Mouse (Mus musculus): Measurements from ENCODE around the gene Map3k6. TPM values are rescaled to one million over a fixed set of nuclear protein-coding genes. Genes with fewer than 3 reads are reported as not detected.

Gene Map3k6
- polyA plus RNA-seq, 1 experiment from 2014 or later = 1.9 TPM

DNA sequence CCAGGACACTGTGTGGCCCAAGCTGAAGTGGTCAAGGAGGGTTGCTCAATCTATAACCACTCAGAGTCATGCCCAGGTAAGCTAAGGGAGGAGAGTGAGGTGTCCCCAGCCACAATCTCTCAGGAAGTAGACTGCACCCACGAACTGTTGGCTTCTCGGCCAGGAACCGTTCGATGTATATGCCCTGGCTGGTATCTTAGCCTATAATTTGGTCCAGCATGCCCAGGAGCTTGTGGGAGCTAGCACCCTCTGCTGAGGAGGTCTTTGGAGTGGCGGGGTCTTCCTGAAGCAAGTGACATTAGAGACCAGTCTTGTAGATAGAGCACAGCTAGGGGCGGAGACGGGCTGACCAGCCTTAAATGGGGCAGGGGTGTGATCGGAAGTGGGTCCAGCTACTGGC, 18.9 kb upstream of the Map3k6 start:
- no peak for DNase-seq
- ATAC-seq (ENCODE audit: low FRiP score, low TSS enrichment) = no peak
- no peak overlapping the region for H3K9ac ChIP-seq (replicated peaks; ENCODE audit: low read length)
- no peak overlapping the region for H3K4me2 ChIP-seq (ENCODE audit: low read length)
- no peak overlapping the region for H3K27ac ChIP-seq (replicated peaks; ENCODE audit: low read depth, low read length)
- peaks cover 4% of the 10 kb centered on the region; the same call in 1 of the 2 replicates for H3K4me1 ChIP-seq (ENCODE audit: control insufficient read depth, insufficient read depth, low read length)
- 86% methylated on average over 8 of the region's 8 CpGs for WGBS
- no peak overlapping the region for H3K4me3 ChIP-seq (replicated peaks; ENCODE audit: low read depth, low read length)
- no peaks in the 10 kb centered on the region for H3K36me3 ChIP-seq (ENCODE audit: control insufficient read depth, insufficient read depth, low read length)
- H3K9me3 ChIP-seq (ENCODE audit: control insufficient read depth, low read length) = no peaks in the 10 kb centered on the region
- H3K27me3 ChIP-seq (ENCODE audit: control insufficient read depth, insufficient read depth, low read length) = peaks cover 8% of the 10 kb centered on the region; the same call in 1 of the 2 replicates

DNA sequence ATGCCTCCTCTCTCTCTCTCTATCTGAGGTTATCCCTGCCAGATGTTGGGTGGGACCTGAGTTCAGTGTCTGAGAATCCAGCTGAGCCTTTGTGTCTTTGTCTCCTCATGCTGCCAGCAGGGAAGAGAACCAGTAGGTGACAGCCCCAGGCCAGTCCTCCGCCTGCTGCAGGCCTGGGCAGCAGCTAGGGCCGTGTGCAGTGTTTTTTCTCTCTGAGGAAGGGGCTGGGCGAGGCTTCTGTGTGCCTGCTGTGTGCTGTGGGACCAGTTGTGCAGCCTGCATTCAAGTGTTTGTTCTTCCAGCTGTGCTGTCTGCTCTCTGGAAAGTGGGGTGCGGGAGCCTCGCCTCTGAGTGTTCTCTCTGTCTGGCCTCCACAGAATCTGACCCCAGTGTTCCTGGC, 16.7 kb upstream of the Map3k6 start:
- peaks cover 8% of the 10 kb centered on the region; the same call in 1 of the 2 replicates for H3K27me3 ChIP-seq (ENCODE audit: control insufficient read depth, insufficient read depth, low read length)
- ATAC-seq (ENCODE audit: low FRiP score, low TSS enrichment) (no peak), DNase-seq (no peak)
- H3K4me2 ChIP-seq (ENCODE audit: low read length) = no peak overlapping the region
- whole genome bisulfite sequencing = 50% methylated on average over 5 of the region's 5 CpGs
- no peak overlapping the region for H3K27ac ChIP-seq (replicated peaks; ENCODE audit: low read depth, low read length)
- H3K36me3 ChIP-seq (ENCODE audit: control insufficient read depth, insufficient read depth, low read length) = no peaks in the 10 kb centered on the region
- H3K9ac ChIP-seq (replicated peaks; ENCODE audit: low read length) = no peak overlapping the region; the same call in 1 of the 2 replicates
- H3K9me3 ChIP-seq (ENCODE audit: control insufficient read depth, low read length) = no peaks in the 10 kb centered on the region
- no peak overlapping the region for H3K4me3 ChIP-seq (replicated peaks; ENCODE audit: low read depth, low read length)
- H3K4me1 ChIP-seq (ENCODE audit: control insufficient read depth, insufficient read depth, low read length) = peaks cover 4% of the 10 kb centered on the region; the same call in 1 of the 2 replicates

DNA sequence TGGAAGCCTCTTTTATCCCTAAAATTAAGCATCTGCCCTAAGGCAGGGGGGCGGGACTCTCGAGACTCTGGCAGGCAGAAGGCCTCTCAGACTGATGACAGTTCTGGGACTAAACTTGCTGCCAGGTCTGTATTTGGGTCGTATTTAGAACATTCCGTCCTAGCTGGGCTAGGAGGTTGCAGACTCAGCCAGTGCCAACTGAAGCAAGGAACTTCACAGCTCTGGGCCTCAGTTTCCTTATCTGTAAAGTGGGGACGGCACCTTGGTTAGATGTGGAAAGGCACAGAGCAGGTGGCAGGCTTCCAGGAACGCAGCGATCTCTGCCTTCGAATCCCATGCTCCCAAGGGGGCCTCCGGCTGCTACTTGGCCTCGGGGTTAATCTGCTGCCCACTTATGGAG, 14.5 kb upstream of the Map3k6 start:
- Histone ChIP-seq H3K9me3 (ENCODE audit: control insufficient read depth, low read length) (no peaks in the 10 kb centered on the region), H3K4me2 (ENCODE audit: low read length) (no peak overlapping the region), H3K4me1 (ENCODE audit: control insufficient read depth, insufficient read depth, low read length) (no peaks in the 10 kb centered on the region), H3K27ac (replicated peaks; ENCODE audit: low read depth, low read length) (no peak overlapping the region), H3K9ac (replicated peaks; ENCODE audit: low read length) (no peak overlapping the region), H3K4me3 (replicated peaks; ENCODE audit: low read depth, low read length) (no peak overlapping the region), H3K27me3 (ENCODE audit: control insufficient read depth, insufficient read depth, low read length) (0 out of 2 replicates have a peak, but pooled peaks cover 5% of the 10 kb centered on the region), H3K36me3 (ENCODE audit: control insufficient read depth, insufficient read depth, low read length) (no peaks in the 10 kb centered on the region)
- no peak for DNase-seq
- ATAC-seq (ENCODE audit: low FRiP score, low TSS enrichment) = no peak
- 65% methylated on average over 10 of the region's 10 CpGs for WGBS

DNA sequence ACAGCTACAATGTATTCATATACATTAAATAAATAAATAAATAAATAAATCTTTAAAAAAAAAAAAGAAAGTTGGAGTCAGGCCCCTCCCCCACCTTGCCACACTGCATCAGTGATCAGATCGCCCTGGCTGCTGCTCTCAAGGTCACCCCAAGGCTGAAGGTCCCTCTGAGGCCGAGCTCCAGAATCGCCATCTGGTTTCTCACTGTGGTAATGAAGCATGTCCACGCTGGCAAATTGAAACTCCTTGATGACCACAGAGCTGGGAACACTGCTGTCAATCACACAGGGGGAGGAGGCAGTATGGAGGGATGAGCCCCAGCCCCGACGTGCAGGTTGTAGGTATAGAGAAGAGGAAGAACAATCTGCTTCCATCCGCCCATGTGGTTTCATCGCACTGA, 13.0 kb upstream of the Map3k6 start:
- no peak overlapping the region for H3K9ac ChIP-seq (replicated peaks; ENCODE audit: low read length)
- H3K4me2 ChIP-seq (ENCODE audit: low read length) = no peak overlapping the region
- H3K4me3 ChIP-seq (replicated peaks; ENCODE audit: low read depth, low read length) = no peak overlapping the region
- 47% methylated on average over 8 of the region's 8 CpGs for WGBS
- no peak for DNase-seq
- H3K9me3 ChIP-seq (ENCODE audit: control insufficient read depth, low read length) = no peaks in the 10 kb centered on the region
- H3K27ac ChIP-seq (replicated peaks; ENCODE audit: low read depth, low read length) = no peak overlapping the region
- H3K36me3 ChIP-seq (ENCODE audit: control insufficient read depth, insufficient read depth, low read length) = no peaks in the 10 kb centered on the region
- no peak for ATAC-seq (ENCODE audit: low FRiP score, low TSS enrichment)
- H3K4me1 ChIP-seq (ENCODE audit: control insufficient read depth, insufficient read depth, low read length) = no peaks in the 10 kb centered on the region
- no peaks in the 10 kb centered on the region for H3K27me3 ChIP-seq (ENCODE audit: control insufficient read depth, insufficient read depth, low read length)

DNA sequence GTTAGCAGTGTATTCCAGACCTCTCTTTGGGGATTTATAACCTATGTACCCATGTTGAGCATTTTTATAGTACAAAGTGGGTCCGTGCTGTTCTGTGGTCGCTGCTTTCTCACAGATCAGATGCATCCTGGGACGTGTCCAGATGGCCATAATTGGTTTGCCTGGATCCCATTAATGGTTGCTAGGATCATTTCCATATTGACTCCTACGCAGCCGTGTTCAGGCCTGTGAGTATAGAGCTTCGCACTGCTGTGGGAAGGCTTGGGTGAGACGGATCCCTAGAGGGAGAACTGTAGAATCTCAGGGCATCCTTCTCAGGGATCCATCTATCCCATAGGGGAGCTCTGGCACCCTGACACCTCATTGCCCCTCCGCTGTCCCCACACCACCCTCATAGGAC, 11.0 kb upstream of the Map3k6 start:
- Histone ChIP-seq H3K9ac (replicated peaks; ENCODE audit: low read length) (no peak overlapping the region), H3K4me3 (replicated peaks; ENCODE audit: low read depth, low read length) (no peak overlapping the region), H3K27ac (replicated peaks; ENCODE audit: low read depth, low read length) (no peak overlapping the region), H3K27me3 (ENCODE audit: control insufficient read depth, insufficient read depth, low read length) (no peaks in the 10 kb centered on the region), H3K36me3 (ENCODE audit: control insufficient read depth, insufficient read depth, low read length) (no peaks in the 10 kb centered on the region), H3K4me1 (ENCODE audit: control insufficient read depth, insufficient read depth, low read length) (no peaks in the 10 kb centered on the region), H3K4me2 (ENCODE audit: low read length) (no peak overlapping the region), H3K9me3 (ENCODE audit: control insufficient read depth, low read length) (no peaks in the 10 kb centered on the region)
- ATAC-seq (ENCODE audit: low FRiP score, low TSS enrichment) (no peak), DNase-seq (no peak)
- 58% methylated on average over 8 of the region's 8 CpGs for WGBS

DNA sequence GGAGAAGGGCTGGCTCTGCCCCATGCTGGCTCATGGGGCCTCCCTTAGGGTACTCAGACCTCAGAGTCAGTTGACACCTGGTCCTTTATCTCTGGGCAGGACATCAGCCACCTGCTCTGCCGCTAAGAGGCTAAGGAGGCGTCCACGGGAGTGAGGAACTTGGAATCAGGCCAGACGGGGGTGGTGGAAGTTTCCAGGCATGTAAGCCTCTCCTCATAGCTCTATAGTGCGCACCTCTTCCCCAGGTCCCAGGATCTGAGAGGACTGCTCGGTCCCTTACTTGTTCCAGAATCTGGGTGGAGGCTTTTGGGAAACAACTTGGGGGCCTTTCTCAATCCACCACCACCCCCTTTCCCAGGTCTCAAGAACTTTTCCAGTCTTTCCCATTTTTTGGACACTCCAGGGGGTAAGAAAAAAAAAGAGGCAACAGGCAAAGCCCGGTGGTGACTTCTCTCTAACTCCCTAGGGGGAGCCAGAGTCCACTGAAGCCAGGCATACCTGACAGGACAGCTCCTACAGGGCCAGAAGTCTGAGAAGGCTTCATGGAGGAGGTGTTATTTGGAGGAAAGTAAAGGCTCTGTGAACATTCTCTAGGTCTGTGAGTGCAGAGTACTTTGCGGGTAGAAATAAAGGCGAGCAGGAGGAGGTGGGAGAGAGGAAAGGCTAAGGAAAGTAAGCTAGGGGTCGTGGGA, 7.2 kb upstream of the Map3k6 start:
- H3K9me3 ChIP-seq (ENCODE audit: control insufficient read depth, low read length) = no peaks in the 10 kb centered on the region
- no peaks in the 10 kb centered on the region for H3K27me3 ChIP-seq (ENCODE audit: control insufficient read depth, insufficient read depth, low read length)
- no peak overlapping the region for H3K4me3 ChIP-seq (replicated peaks; ENCODE audit: low read depth, low read length)
- ATAC-seq (ENCODE audit: low FRiP score, low TSS enrichment) (no peak), DNase-seq (peak; percentile 27)
- H3K4me2 ChIP-seq (ENCODE audit: low read length) = no peak overlapping the region
- H3K27ac ChIP-seq (replicated peaks; ENCODE audit: low read depth, low read length) = no peak overlapping the region
- no peaks in the 10 kb centered on the region for H3K36me3 ChIP-seq (ENCODE audit: control insufficient read depth, insufficient read depth, low read length)
- no peak overlapping the region for H3K9ac ChIP-seq (replicated peaks; ENCODE audit: low read length)
- WGBS = 42% methylated on average over 10 of the region's 10 CpGs
- no peaks in the 10 kb centered on the region for H3K4me1 ChIP-seq (ENCODE audit: control insufficient read depth, insufficient read depth, low read length)

DNA sequence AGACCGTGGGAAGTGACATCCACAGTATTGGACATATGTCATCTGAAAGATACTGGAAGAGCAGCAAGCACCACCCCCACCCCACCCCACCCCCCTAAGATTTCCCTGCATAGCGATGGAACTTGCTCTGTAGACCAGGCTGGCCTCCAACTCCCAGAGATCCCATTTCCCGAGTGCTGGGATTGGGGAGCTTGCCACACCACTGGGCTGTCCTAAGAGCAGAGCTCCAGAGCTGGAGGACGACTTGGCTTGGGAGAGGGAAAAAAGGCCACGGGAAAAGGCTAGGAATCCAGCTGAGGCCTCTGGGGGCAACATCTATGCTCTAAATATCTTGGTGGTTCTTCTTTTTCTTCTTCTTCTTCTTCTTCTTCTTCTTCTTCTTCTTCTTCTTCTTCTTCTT, 5.8 kb upstream of the Map3k6 start:
- Histone ChIP-seq H3K4me3 (replicated peaks; ENCODE audit: low read depth, low read length) (no peak overlapping the region), H3K9me3 (ENCODE audit: control insufficient read depth, low read length) (no peaks in the 10 kb centered on the region), H3K4me1 (ENCODE audit: control insufficient read depth, insufficient read depth, low read length) (no peaks in the 10 kb centered on the region), H3K4me2 (ENCODE audit: low read length) (no peak overlapping the region), H3K9ac (replicated peaks; ENCODE audit: low read length) (no peak overlapping the region), H3K27me3 (ENCODE audit: control insufficient read depth, insufficient read depth, low read length) (peaks cover 1% of the 10 kb centered on the region; the same call in 1 of the 2 replicates), H3K27ac (replicated peaks; ENCODE audit: low read depth, low read length) (no peak overlapping the region), H3K36me3 (ENCODE audit: control insufficient read depth, insufficient read depth, low read length) (no peaks in the 10 kb centered on the region)
- ATAC-seq (ENCODE audit: low FRiP score, low TSS enrichment) (no peak), DNase-seq (no peak)
- 73% methylated on average over 5 of the region's 5 CpGs for WGBS

DNA sequence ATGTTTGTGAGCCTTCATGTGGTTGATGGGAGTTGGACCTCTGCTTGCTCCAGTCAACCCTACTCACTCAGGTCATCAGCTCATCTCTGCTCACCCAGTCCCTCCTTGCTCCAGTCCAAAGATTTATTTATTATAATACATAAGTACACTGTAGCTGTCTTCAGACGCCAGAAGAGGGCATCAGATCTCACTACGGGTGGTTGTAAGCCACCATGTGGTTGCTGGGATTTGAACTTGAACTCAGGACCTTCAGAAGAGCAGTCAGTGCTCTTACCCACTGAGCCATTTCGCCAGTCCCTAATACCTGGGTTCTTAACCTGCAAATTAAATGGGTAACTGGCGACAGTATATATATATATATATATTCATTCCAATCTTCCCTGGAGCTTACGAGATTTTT, 5.2 kb upstream of the Map3k6 start:
- WGBS = 76% methylated on average over 5 of the region's 5 CpGs
- H3K4me1 ChIP-seq (ENCODE audit: control insufficient read depth, insufficient read depth, low read length) = no peaks in the 10 kb centered on the region
- H3K9me3 ChIP-seq (ENCODE audit: control insufficient read depth, low read length) = no peaks in the 10 kb centered on the region
- no peaks in the 10 kb centered on the region for H3K36me3 ChIP-seq (ENCODE audit: control insufficient read depth, insufficient read depth, low read length)
- H3K27me3 ChIP-seq (ENCODE audit: control insufficient read depth, insufficient read depth, low read length) = peaks cover 7% of the 10 kb centered on the region
- ATAC-seq (ENCODE audit: low FRiP score, low TSS enrichment) (no peak), DNase-seq (no peak)
- H3K27ac ChIP-seq (replicated peaks; ENCODE audit: low read depth, low read length) = no peak overlapping the region
- H3K4me2 ChIP-seq (ENCODE audit: low read length) = no peak overlapping the region
- H3K4me3 ChIP-seq (replicated peaks; ENCODE audit: low read depth, low read length) = no peak overlapping the region
- H3K9ac ChIP-seq (replicated peaks; ENCODE audit: low read length) = no peak overlapping the region

DNA sequence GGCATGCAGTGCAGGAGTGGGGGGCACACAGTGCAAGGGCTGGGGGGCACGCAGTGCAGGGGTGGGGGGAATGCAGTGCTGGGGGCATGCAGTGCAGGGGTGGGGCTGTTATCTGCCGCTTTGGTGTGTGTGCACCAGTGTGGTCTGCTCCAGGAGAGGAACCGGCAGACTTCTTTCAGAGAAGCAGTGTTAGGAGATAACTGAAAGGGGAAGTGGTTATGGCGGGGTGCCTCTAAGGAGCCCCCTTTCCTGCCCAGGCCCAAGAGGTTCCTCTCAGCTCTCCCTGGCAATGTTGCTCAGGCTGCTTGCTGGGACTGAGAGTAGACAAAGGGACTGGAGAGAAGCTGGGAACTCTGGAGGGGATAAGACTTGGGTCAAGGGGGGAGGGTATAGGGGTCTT, 2.7 kb upstream of the Map3k6 start:
- ATAC-seq (ENCODE audit: low FRiP score, low TSS enrichment) (no peak), DNase-seq (no peak)
- no peak overlapping the region for H3K4me3 ChIP-seq (replicated peaks; ENCODE audit: low read depth, low read length)
- no peak overlapping the region for H3K9ac ChIP-seq (replicated peaks; ENCODE audit: low read length)
- no peaks in the 10 kb centered on the region for H3K9me3 ChIP-seq (ENCODE audit: control insufficient read depth, low read length)
- no peak overlapping the region for H3K4me2 ChIP-seq (ENCODE audit: low read length)
- H3K36me3 ChIP-seq (ENCODE audit: control insufficient read depth, insufficient read depth, low read length) = no peaks in the 10 kb centered on the region
- WGBS = 77% methylated on average over 4 of the region's 4 CpGs
- H3K4me1 ChIP-seq (ENCODE audit: control insufficient read depth, insufficient read depth, low read length) = no peaks in the 10 kb centered on the region
- H3K27ac ChIP-seq (replicated peaks; ENCODE audit: low read depth, low read length) = no peak overlapping the region
- peaks cover 32% of the 10 kb centered on the region for H3K27me3 ChIP-seq (ENCODE audit: control insufficient read depth, insufficient read depth, low read length)
